Comparison of ENCODE assay signal across 29 mouse cellular contexts in the genomic region with DNA sequence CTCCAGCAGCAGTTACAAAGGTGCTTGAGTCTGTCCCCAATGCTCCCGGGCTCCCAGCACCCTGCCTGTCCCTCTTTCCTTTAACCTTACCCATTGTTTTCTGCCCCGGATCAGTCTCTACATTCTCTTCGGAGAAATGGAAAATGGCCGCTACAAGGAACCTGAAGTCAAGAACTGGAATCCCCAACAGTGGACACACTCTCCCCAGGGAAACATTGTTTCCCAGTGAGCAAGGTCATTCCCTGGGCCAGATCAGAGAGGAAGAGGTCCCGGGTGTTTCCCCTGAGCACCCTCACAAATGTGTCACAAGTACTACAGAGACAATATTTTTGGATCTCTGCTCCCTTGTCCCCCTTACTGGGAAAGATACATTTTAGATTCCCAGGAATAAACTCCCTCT. TPM values are rescaled to one million over a fixed set of nuclear protein-coding genes. Genes with fewer than 3 reads are reported as not detected.
A peak's percentile ranks its signal among the peaks of the same experiment; 100 is the strongest.
DNase-seq lines count a peak whose midpoint lies in the region; ATAC-seq and TF ChIP-seq lines count a peak whose summit lies in the region.
"Had no signal": no experiment of that assay in that cellular context is flagged by ENCODE, and none has a peak within 500 bp of the region (broad histone marks: within the 10 kb centered on the region; RNA-seq: fewer than 3 reads in every experiment).

No protein-coding gene starts in this region.

- peaks cover 3% of the 10 kb centered on the region; the same call in 1 of the 2 replicates for H3K9me3 ChIP-seq in heart, embryonic 11.5 days (replicated peaks; ENCODE audit: control insufficient read depth, low read length)
- H3K9me3 ChIP-seq in limb, embryonic 10.5 days (replicated peaks) = no peaks in the 10 kb centered on the region
- H3K9me3 ChIP-seq: forebrain, embryonic 15.5 days; heart, embryonic 15.5 days had no signal

- WGBS in heart, embryonic 11.5 days (ENCODE audit: insufficient replicate concordance) = 75% methylated on average over 5 of the region's 5 CpGs
- WGBS in kidney, adult 2 months = 74% methylated on average over 5 of the region's 5 CpGs
- 88% methylated on average over 5 of the region's 5 CpGs for WGBS in limb, embryonic 10.5 days

- no peaks in the 10 kb centered on the region for H3K4me1 ChIP-seq in heart, embryonic 11.5 days (ENCODE audit: control insufficient read depth, insufficient read depth, low read length)
- H3K4me1 ChIP-seq in kidney, adult 2 months (ENCODE audit: control insufficient read depth, insufficient read depth, low read length) = peaks cover 35% of the 10 kb centered on the region
- H3K4me1 ChIP-seq in limb, embryonic 10.5 days = peaks cover 36% of the 10 kb centered on the region

- peak; percentile 16 to 27 for DNase-seq in heart, adult 18-20 months
- DNase-seq in kidney, adult 2 months = peak; percentile 34
- no peak for DNase-seq in kidney, postnatal 14 days
- DNase-seq in limb, embryonic 10.5 days (ENCODE audit: low spot score) = no peak
- no peak for DNase-seq in urinary bladder, adult 2 months (ENCODE audit: low spot score)
- DNase-seq: adrenal gland, adult 2 months; adrenal gland, postnatal 14 days; cerebellum, adult 11 months; cerebellum, adult 2 months; cerebellum, adult 9-11 months; cerebellum, postnatal 25 days; gastrocnemius, postnatal 14 days; heart, adult 2 months; heart, postnatal 10 days had no signal

- no peaks in the 10 kb centered on the region for H3K36me3 ChIP-seq in heart, embryonic 11.5 days (ENCODE audit: control insufficient read depth, insufficient read depth, low read length)
- H3K36me3 ChIP-seq in kidney, adult 2 months (ENCODE audit: control insufficient read depth, insufficient read depth, low read length) = no peaks in the 10 kb centered on the region
- no peaks in the 10 kb centered on the region for H3K36me3 ChIP-seq in limb, embryonic 10.5 days
- H3K36me3 ChIP-seq: embryonic facial prominence, embryonic 13.5 days; forebrain, embryonic 12.5 days; forebrain, embryonic 15.5 days; heart, embryonic 12.5 days; heart, embryonic 15.5 days had no signal

- H3K27me3 ChIP-seq in heart, embryonic 11.5 days (ENCODE audit: control insufficient read depth, insufficient read depth, low read length) = no peaks in the 10 kb centered on the region
- no peaks in the 10 kb centered on the region for H3K27me3 ChIP-seq in kidney, adult 2 months (replicated peaks; ENCODE audit: control insufficient read depth, insufficient read depth, low read length)
- H3K27me3 ChIP-seq in limb, embryonic 10.5 days (ENCODE audit: low read depth, poor library complexity, severe bottlenecking) = no peaks in the 10 kb centered on the region
- H3K27me3 ChIP-seq: embryonic facial prominence, embryonic 13.5 days; forebrain, embryonic 12.5 days; forebrain, embryonic 15.5 days; heart, embryonic 12.5 days; heart, embryonic 15.5 days had no signal

- H3K27ac ChIP-seq in heart, embryonic 11.5 days (ENCODE audit: low read depth, low read length) = no peak overlapping the region
- H3K27ac ChIP-seq in kidney, adult 2 months (ENCODE audit: insufficient read depth, low read depth, low read length) = no peak overlapping the region
- H3K27ac ChIP-seq in limb, embryonic 10.5 days = 0 out of 2 replicates have a peak overlapping the region, but pooled peaks have one; percentile 71
- H3K27ac ChIP-seq: embryonic facial prominence, embryonic 13.5 days; forebrain, embryonic 12.5 days; forebrain, embryonic 15.5 days; heart, adult 2 months; heart, embryonic 15.5 days; hindbrain, embryonic 14.5 days; hindbrain, postnatal 0 days had no signal

- TF ChIP-seq CTCF in kidney, adult 2 months (conservative IDR thresholded peaks at IDR 0.05; ENCODE audit: insufficient read depth, insufficient read length, low read depth, low read length) = no peak

- no peak overlapping the region for H3K4me3 ChIP-seq in heart, embryonic 11.5 days (ENCODE audit: low read depth, low read length)
- H3K4me3 ChIP-seq in kidney, adult 2 months (ENCODE audit: insufficient read depth, low read depth, low read length) = no peak overlapping the region
- no peak overlapping the region for H3K4me3 ChIP-seq in limb, embryonic 10.5 days
- H3K4me3 ChIP-seq: embryonic facial prominence, embryonic 13.5 days; erythroblast, embryonic 14.5 days; forebrain, embryonic 12.5 days; forebrain, embryonic 15.5 days; heart, adult 2 months; heart, embryonic 12.5 days; heart, embryonic 15.5 days had no signal

- no peak for ATAC-seq in heart, embryonic 11.5 days (replicated peaks; ENCODE audit: insufficient number of reproducible peaks, low FRiP score, low TSS enrichment)
- ATAC-seq: CD4-positive, CD25-positive, alpha-beta regulatory T cell, adult 4 months; forebrain, embryonic 15.5 days; hindbrain, postnatal 0 days; inflammation-experienced regulatory T-cells, adult 6 months; intestine, embryonic 16.5 days had no signal

- no peak overlapping the region for H3K4me2 ChIP-seq in heart, embryonic 11.5 days
- H3K4me2 ChIP-seq: embryonic facial prominence, embryonic 13.5 days; forebrain, embryonic 12.5 days; forebrain, embryonic 15.5 days; heart, embryonic 12.5 days; heart, embryonic 15.5 days; hindbrain, embryonic 14.5 days had no signal

- H3K9ac ChIP-seq in heart, embryonic 11.5 days (ENCODE audit: low read depth, low read length) = no peak overlapping the region
- H3K9ac ChIP-seq: embryonic facial prominence, embryonic 13.5 days; forebrain, embryonic 12.5 days; forebrain, embryonic 15.5 days; heart, embryonic 12.5 days; heart, embryonic 15.5 days; hindbrain, embryonic 14.5 days had no signal

- no peak for TF ChIP-seq POLR2A in kidney, adult 2 months (IDR thresholded peaks at IDR 0.05; ENCODE audit: low read depth, low read length)

RNA-seq across cellular contexts. Expression of a gene that starts 44.9 kb away (rescaled TPM):
- 10 to 100 TPM; 14.4 to 17.9 TPM for total RNA-seq in heart, adult 18-20 months (2021)
- 25.2 and 25.5 TPM in 2 replicates for polyA plus RNA-seq in heart, embryonic 11.5 days (2014; fragmentation: Nextera tagmentation; extraction: Ambion mirVana)
- polyA plus RNA-seq in kidney, adult 2 months (2012; rRNA removed) = 81.5 and 81.6 TPM in 2 replicates
- polyA plus RNA-seq in limb, embryonic 10.5 days (2016; fragmentation: Nextera tagmentation; extraction: Ambion mirVana) = 15.6 and 20.1 TPM in 2 replicates
- 29.6 and 31.4 TPM in 2 replicates for polyA plus RNA-seq in urinary bladder, adult 2 months (2012; rRNA removed)

RNA-seq across cellular contexts. Expression of a gene that starts 55.0 kb away (rescaled TPM):
- not detected for total RNA-seq in heart, adult 18-20 months (2021)
- polyA plus RNA-seq in heart, embryonic 11.5 days (2014; fragmentation: Nextera tagmentation; extraction: Ambion mirVana) = not detected in 2 replicates
- 0.08 and 0.11 TPM in 2 replicates for polyA plus RNA-seq in kidney, adult 2 months (2012; rRNA removed)
- polyA plus RNA-seq in limb, embryonic 10.5 days (2016; fragmentation: Nextera tagmentation; extraction: Ambion mirVana) = not detected in 2 replicates
- 0.06 and 0.18 TPM in 2 replicates for polyA plus RNA-seq in urinary bladder, adult 2 months (2012; rRNA removed)
- total RNA-seq: gastrocnemius, postnatal 14 days; gastrocnemius, postnatal 4 days; heart, adult 2 months; heart, postnatal 10 days; hindbrain, postnatal 0 days; MEL had no signal
- polyA plus RNA-seq: C2C12; CD4-positive, CD25-positive, alpha-beta regulatory T cell, adult 4 months; erythroblast, embryonic 14.5 days; forebrain, embryonic 12.5 days; forebrain, embryonic 15.5 days; heart, adult 2 months; heart, embryonic 12.5 days; heart, embryonic 15.5 days; hindbrain, embryonic 14.5 days; inflammation-experienced regulatory T-cells, adult 6 months; intestine, embryonic 16.5 days had no signal

Comparison
In these comparisons a context has a peak if more than half of its experiments do, and no peak if none do; other contexts are left out.
1. DNase-seq: peak in heart, adult 18-20 months (2 of 2) and kidney, adult 2 months (single experiment); none in kidney, postnatal 14 days (single experiment), limb, embryonic 10.5 days (single experiment) and urinary bladder, adult 2 months (single experiment).